Mouse (Mus musculus) lung, adult 2 months (tissue): ENCODE measurements around the gene Intu. TPM values are rescaled to one million over a fixed set of nuclear protein-coding genes. Genes with fewer than 3 reads are reported as not detected.

ENCODE experiments used
- DNase-seq: peaks from one replicate; pipeline ENCODE4 v3.0.0; 2022
- H3K4me1 ChIP-seq: fragments of 200-500 bp; 2 replicates; pipeline ENCODE4 v1.6.1; 2011; ENCODE audit warnings: low read length; ENCODE audit not compliant: control insufficient read depth, insufficient read depth
- H3K4me3 ChIP-seq: fragments of 200-500 bp; replicated peaks from 2 replicates; pipeline ENCODE3; 2011; ENCODE audit warnings: low read depth, mild to moderate bottlenecking, control low read depth, low read length; ENCODE audit errors: extremely low read depth
- CTCF ChIP-seq: fragments of 200-500 bp; IDR thresholded peaks from 2 replicates; pipeline ENCODE4 v1.5.1; 2011; ENCODE audit warnings: mild to moderate bottlenecking, low read length, control low read depth; ENCODE audit not compliant: insufficient read depth
- POLR2A ChIP-seq: fragments of 200-500 bp; IDR thresholded peaks from 2 replicates; pipeline ENCODE4 v1.6.1; 2011; ENCODE audit warnings: low read depth, mild to moderate bottlenecking, control low read depth, low read length, borderline replicate concordance; ENCODE audit errors: extremely low read depth
- WGBS: fragments of 180-500 bp; shearing (Covaris S2); methylation state at CpG from one replicate; pipeline ENCODE4 v1.1.7; 2018; 5-methylcytosine and 5-hydroxymethylcytosine counted together
- polyA plus RNA-seq: library from polyadenylated mRNA; depleted of rRNA; stranded (reverse); fragments of >200 nt; gene quantifications from 2 replicates; pipeline ENCODE4 v1.2.3, GENCODE M21; 2012; rRNA removed

Gene Intu
- polyA plus RNA-seq, 1 experiment: 4.0 TPM

DNA sequence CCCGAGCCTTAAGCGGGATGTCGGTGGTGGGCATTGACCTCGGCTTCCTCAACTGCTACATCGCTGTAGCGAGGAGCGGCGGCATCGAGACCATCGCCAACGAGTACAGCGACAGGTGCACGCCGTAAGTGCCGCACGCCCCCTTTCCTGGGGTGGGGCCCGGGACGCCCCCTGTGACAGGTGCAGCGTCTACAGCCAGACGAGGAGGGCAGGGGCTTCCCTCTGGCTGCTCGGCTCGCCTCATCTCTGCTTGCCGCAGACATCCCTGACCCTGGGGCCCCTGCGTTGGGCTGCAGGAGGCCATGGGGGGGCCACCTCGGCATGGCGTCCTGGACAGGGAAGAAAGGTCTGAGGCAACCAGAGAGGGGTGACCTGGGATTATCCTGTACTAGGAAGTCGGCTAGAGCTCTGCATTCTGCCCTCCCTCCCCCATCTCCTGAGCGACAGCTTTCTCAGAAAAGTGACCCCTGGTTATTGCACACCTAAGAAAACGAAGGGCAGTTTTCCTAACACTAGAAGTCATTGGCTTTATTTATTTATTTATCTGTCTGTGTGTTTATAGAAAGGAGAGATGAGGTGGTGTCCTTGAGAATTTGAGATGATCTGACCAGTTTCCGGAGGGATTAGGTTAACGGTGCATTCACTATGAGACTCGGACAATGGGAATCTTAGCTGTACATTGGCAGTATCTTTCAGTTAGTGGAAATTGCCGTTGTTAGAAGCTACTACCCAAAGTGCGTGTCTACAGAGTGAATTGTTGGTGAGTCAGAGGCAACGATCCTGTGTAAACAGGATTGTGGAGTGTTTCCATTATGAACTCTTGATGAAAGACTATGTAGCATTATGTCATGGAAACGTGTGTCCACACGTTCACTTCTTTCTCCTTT, 214.8 kb downstream of the Intu start:
- no peak for TF ChIP-seq CTCF
- no peak for TF ChIP-seq POLR2A
- 1% methylated on average over 37 of the region's 37 CpGs for WGBS
- DNase-seq: peak; percentile 15

More for the DNA sequence above, 214.8 kb downstream of the Intu start:
- Histone ChIP-seq H3K4me3 (peak overlapping the region; percentile 82), H3K4me1 (peaks cover 7% of the 10 kb centered on the region)

Other genes with a start within 250 kb of the Intu start
- gene Slc25a31, start 177.6 kb downstream of the Intu start, polyA plus RNA-seq: 0.17 and 0.18 TPM in 2 replicates
- 14.5 and 24.6 TPM in 2 replicates for gene Hspa4l, start 213.2 kb downstream of the Intu start, polyA plus RNA-seq